Mouse (Mus musculus) erythroblast, embryonic 14.5 days (primary cell): Measurements from ENCODE around the gene Ccdc153.

Experiments used
- GATA1 ChIP-seq: IDR thresholded peaks from 2 replicates; pipeline ENCODE4 v1.6.1; 2012; ENCODE audit warnings: low read length, inconsistent platforms, mixed read lengths
- TAL1 ChIP-seq: IDR thresholded peaks from 3 replicates; pipeline ENCODE4 v1.6.1; 2012; ENCODE audit warnings: low read length, inconsistent platforms, mixed read lengths

GRCm38 (mm10) chr9:44256213-44256612 lies 15.7 kb downstream of the Ccdc153 start:
- no peak for TF ChIP-seq GATA1
- no peak for TF ChIP-seq TAL1
